Mouse (Mus musculus): ENCODE data around the gene Irak4. TPM values are rescaled to one million over a fixed set of nuclear protein-coding genes. Genes with fewer than 3 reads are reported as not detected.
A peak's percentile ranks its signal among the peaks of the same experiment; 100 is the strongest.

The Irak4 gene
- polyA plus RNA-seq, 1 experiment from 2014 or later, result 11.3 TPM

GRCm38 (mm10) chr15:94590083-94590482 is 46.6 kb downstream of the Irak4 start:
- H3K36me3 ChIP-seq, result 0 out of 2 replicates have a peak, but pooled peaks cover 3% of the 10 kb centered on the region
- H3K9me3 ChIP-seq (replicated peaks), result no peaks in the 10 kb centered on the region
- H3K4me3 ChIP-seq (replicated peaks), result peak overlapping the region; percentile 98
- peaks cover 4% of the 10 kb centered on the region; the same call in 1 of the 2 replicates for H3K4me1 ChIP-seq
- H3K4me2 ChIP-seq (replicated peaks), result peak overlapping the region; percentile 50
- H3K9ac ChIP-seq, result no peak overlapping the region
- WGBS, result 13% methylated on average over 8 of the region's 8 CpGs
- H3K27ac ChIP-seq (replicated peaks), result peak overlapping the region; percentile 58; the same call in 1 of the 2 replicates
- no peaks in the 10 kb centered on the region for H3K27me3 ChIP-seq
- no peak for ATAC-seq (ENCODE audit: insufficient number of reproducible peaks, low FRiP score, low TSS enrichment, low read depth)

- WGBS, result 75% methylated on average over 4 of the region's 4 CpGs
- ATAC-seq (ENCODE audit: insufficient number of reproducible peaks, low FRiP score, low TSS enrichment, low read depth), result no peak
- Histone ChIP-seq H3K4me3 (replicated peaks) (no peak overlapping the region), H3K27ac (replicated peaks) (peak overlapping the region; percentile 17; the same call in 1 of the 2 replicates), H3K36me3 (0 out of 2 replicates have a peak, but pooled peaks cover under 1% of the 10 kb centered on the region), H3K4me2 (replicated peaks) (no peak overlapping the region), H3K9me3 (replicated peaks) (no peaks in the 10 kb centered on the region), H3K27me3 (no peaks in the 10 kb centered on the region), H3K9ac (no peak overlapping the region), H3K4me1 (peaks cover 4% of the 10 kb centered on the region; the same call in 1 of the 2 replicates)
Observed at GRCm38 (mm10) chr15:94591356-94591755, 47.9 kb downstream of the Irak4 start.

DNA sequence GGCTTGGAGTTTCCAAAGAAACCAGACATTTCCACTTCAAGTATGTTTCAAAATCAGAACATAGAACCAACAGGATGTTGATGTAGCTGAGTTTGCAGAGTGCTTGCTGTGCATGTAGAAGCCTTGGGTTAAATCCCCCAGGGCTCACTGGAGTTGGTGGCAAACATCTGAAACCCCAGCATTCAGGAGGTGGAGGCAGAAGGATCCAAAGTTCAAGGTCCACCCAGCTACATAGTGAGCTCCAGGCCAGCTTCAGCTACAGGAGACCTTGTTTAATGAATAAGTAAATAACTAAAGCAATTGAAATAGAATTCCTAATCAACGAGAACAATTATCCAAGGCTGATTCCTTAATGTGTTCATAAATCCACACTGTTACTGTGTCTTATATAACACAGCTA is 50.1 kb downstream of the Irak4 start:
- WGBS, result 85% methylated on average over 1 of the region's 1 CpGs
- H3K36me3 ChIP-seq, result no peaks in the 10 kb centered on the region

DNA sequence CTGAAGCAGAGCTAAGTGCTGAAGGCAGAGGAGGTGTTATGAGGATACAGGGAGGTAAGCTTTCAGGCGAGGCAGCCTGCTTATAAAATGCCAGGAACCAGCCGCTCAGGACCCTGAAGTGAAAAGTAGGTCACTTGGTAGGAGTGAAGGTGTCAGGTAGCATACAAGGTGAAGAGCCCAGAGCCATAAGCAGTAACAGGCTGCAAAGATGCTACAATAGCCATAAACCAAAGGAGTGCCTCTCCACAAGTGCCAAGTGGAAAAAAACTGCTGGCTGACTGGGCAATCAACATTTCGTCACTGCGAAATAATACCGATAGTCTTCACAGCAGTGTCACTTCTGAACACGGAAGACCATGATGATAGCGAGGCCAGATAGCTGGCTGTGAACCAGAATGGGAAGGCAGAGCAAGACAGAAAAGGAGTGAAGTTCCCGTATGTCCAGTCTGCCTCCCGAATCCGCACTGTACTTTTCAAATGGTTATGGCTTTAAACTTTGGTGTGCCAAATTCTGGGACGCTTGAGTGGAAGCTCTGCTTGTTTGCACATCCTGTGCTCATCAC is 56.8 kb downstream of the Irak4 start:
- H3K36me3 ChIP-seq, result no peaks in the 10 kb centered on the region
- H3K27me3 ChIP-seq, result no peaks in the 10 kb centered on the region
- H3K4me1 ChIP-seq, result no peaks in the 10 kb centered on the region
- ATAC-seq (ENCODE audit: insufficient number of reproducible peaks, low FRiP score, low TSS enrichment, low read depth), result no peak
- H3K4me3 ChIP-seq (replicated peaks), result no peak overlapping the region
- no peaks in the 10 kb centered on the region for H3K9me3 ChIP-seq (replicated peaks)
- WGBS, result 79% methylated on average over 11 of the region's 11 CpGs
- no peak overlapping the region for H3K9ac ChIP-seq
- H3K27ac ChIP-seq (replicated peaks), result no peak overlapping the region
- no peak overlapping the region for H3K4me2 ChIP-seq (replicated peaks)

More for the DNA sequence above, 50.1 kb downstream of the Irak4 start:
- Histone ChIP-seq H3K4me2 (replicated peaks) (no peak overlapping the region), H3K9ac (no peak overlapping the region), H3K4me1 (no peaks in the 10 kb centered on the region), H3K4me3 (replicated peaks) (no peak overlapping the region), H3K27ac (replicated peaks) (no peak overlapping the region), H3K27me3 (no peaks in the 10 kb centered on the region), H3K9me3 (replicated peaks) (no peaks in the 10 kb centered on the region)
- ATAC-seq (ENCODE audit: insufficient number of reproducible peaks, low FRiP score, low TSS enrichment, low read depth), result no peak

GRCm38 (mm10) chr15:94601339-94601738 is 57.9 kb downstream of the Irak4 start:
- H3K27me3 ChIP-seq, result no peaks in the 10 kb centered on the region
- no peaks in the 10 kb centered on the region for H3K9me3 ChIP-seq (replicated peaks)
- 25% methylated on average over 3 of the region's 3 CpGs for WGBS
- H3K4me3 ChIP-seq (replicated peaks), result no peak overlapping the region
- H3K4me1 ChIP-seq, result no peaks in the 10 kb centered on the region
- H3K27ac ChIP-seq (replicated peaks), result no peak overlapping the region
- H3K9ac ChIP-seq, result no peak overlapping the region
- H3K4me2 ChIP-seq (replicated peaks), result no peak overlapping the region
- no peaks in the 10 kb centered on the region for H3K36me3 ChIP-seq
- no peak for ATAC-seq (ENCODE audit: insufficient number of reproducible peaks, low FRiP score, low TSS enrichment, low read depth)

GRCm38 (mm10) chr15:94602441-94602840 is 59.0 kb downstream of the Irak4 start:
- 64% methylated on average over 3 of the region's 3 CpGs for WGBS
- Histone ChIP-seq H3K4me1 (no peaks in the 10 kb centered on the region), H3K36me3 (no peaks in the 10 kb centered on the region), H3K27me3 (no peaks in the 10 kb centered on the region), H3K27ac (replicated peaks) (no peak overlapping the region), H3K4me3 (replicated peaks) (no peak overlapping the region), H3K9ac (no peak overlapping the region), H3K9me3 (replicated peaks) (no peaks in the 10 kb centered on the region), H3K4me2 (replicated peaks) (no peak overlapping the region)
- ATAC-seq (ENCODE audit: insufficient number of reproducible peaks, low FRiP score, low TSS enrichment, low read depth), result no peak

- 88% methylated on average over 8 of the region's 8 CpGs for WGBS
- H3K27ac ChIP-seq (replicated peaks), result no peak overlapping the region
- H3K9me3 ChIP-seq (replicated peaks), result no peaks in the 10 kb centered on the region
- H3K4me2 ChIP-seq (replicated peaks), result no peak overlapping the region
- no peaks in the 10 kb centered on the region for H3K27me3 ChIP-seq
- no peak for ATAC-seq (ENCODE audit: insufficient number of reproducible peaks, low FRiP score, low TSS enrichment, low read depth)
- H3K4me3 ChIP-seq (replicated peaks), result no peak overlapping the region
- no peak overlapping the region for H3K9ac ChIP-seq
- no peaks in the 10 kb centered on the region for H3K36me3 ChIP-seq
- no peaks in the 10 kb centered on the region for H3K4me1 ChIP-seq
Observed at GRCm38 (mm10) chr15:94607768-94608167, 64.3 kb downstream of the Irak4 start.

GRCm38 (mm10) chr15:94616036-94616435 is 72.6 kb downstream of the Irak4 start:
- WGBS, result 92% methylated on average over 11 of the region's 11 CpGs
- no peak for ATAC-seq (ENCODE audit: insufficient number of reproducible peaks, low FRiP score, low TSS enrichment, low read depth)
- no peak overlapping the region for H3K27ac ChIP-seq (replicated peaks)
- no peaks in the 10 kb centered on the region for H3K4me1 ChIP-seq
- no peak overlapping the region for H3K4me3 ChIP-seq (replicated peaks)
- H3K9ac ChIP-seq, result no peak overlapping the region
- H3K4me2 ChIP-seq (replicated peaks), result no peak overlapping the region
- H3K36me3 ChIP-seq, result no peaks in the 10 kb centered on the region
- no peaks in the 10 kb centered on the region for H3K9me3 ChIP-seq (replicated peaks)
- no peaks in the 10 kb centered on the region for H3K27me3 ChIP-seq

- Histone ChIP-seq H3K9me3 (replicated peaks) (no peaks in the 10 kb centered on the region), H3K4me3 (replicated peaks) (no peak overlapping the region), H3K36me3 (no peaks in the 10 kb centered on the region), H3K27ac (replicated peaks) (no peak overlapping the region), H3K27me3 (no peaks in the 10 kb centered on the region), H3K9ac (no peak overlapping the region), H3K4me2 (replicated peaks) (no peak overlapping the region), H3K4me1 (no peaks in the 10 kb centered on the region)
- no peak for ATAC-seq (ENCODE audit: insufficient number of reproducible peaks, low FRiP score, low TSS enrichment, low read depth)
Observed at GRCm38 (mm10) chr15:94620909-94621308, 77.5 kb downstream of the Irak4 start.

DNA sequence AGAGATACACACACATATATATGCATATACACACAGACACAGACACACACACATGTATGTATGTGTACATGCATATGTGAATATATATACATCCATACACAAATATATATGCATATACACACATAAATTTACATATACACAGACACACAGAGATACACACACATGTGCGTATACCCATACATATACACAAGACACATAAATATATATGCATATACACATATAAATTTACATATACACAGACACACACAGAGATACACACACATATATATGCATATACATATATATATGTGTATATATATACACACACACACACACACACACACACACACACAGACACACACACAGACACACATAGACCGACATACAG is 85.0 kb downstream of the Irak4 start:
- Histone ChIP-seq H3K4me1 (peaks cover 3% of the 10 kb centered on the region; the same call in 1 of the 2 replicates), H3K4me2 (replicated peaks) (peak overlapping the region; percentile 98), H3K4me3 (replicated peaks) (peak overlapping the region; percentile 61), H3K27ac (replicated peaks) (no peak overlapping the region), H3K9me3 (replicated peaks) (no peaks in the 10 kb centered on the region), H3K36me3 (no peaks in the 10 kb centered on the region), H3K27me3 (peaks cover 12% of the 10 kb centered on the region), H3K9ac (peak overlapping the region; percentile 53)
- 49% methylated on average over 2 of the region's 2 CpGs for WGBS
- no peak for ATAC-seq (ENCODE audit: insufficient number of reproducible peaks, low FRiP score, low TSS enrichment, low read depth)

- peak within 1 kb of the TSS; percentile 98 for H3K4me2 ChIP-seq (replicated peaks)
- H3K9ac ChIP-seq, result peak within 1 kb of the TSS; percentile 53
- peaks cover 3% of the 10 kb centered on the region; the same call in 1 of the 2 replicates for H3K4me1 ChIP-seq
- H3K27ac ChIP-seq (replicated peaks), result no peak within 1 kb of the TSS
- peaks cover 12% of the 10 kb centered on the region for H3K27me3 ChIP-seq
- H3K4me3 ChIP-seq (replicated peaks), result peak within 1 kb of the TSS; percentile 61
- no peaks in the 10 kb centered on the region for H3K36me3 ChIP-seq
- peak; percentile 77 for ATAC-seq (ENCODE audit: insufficient number of reproducible peaks, low FRiP score, low TSS enrichment, low read depth)
- H3K9me3 ChIP-seq (replicated peaks), result no peaks in the 10 kb centered on the region
- under 1% methylated on average over 84 of the region's 96 CpGs for WGBS
Observed at GRCm38 (mm10) chr15:94628830-94629601, 85.6 kb downstream of the Irak4 start, which contains the start of gene Tmem117. Gene Tmem117 (plus strand): TSS chr15:94629232.

All from embryonic facial prominence, embryonic 15.5 days (tissue).